Mouse (Mus musculus): ENCODE results near the gene Vsig2. TPM values are rescaled to one million over a fixed set of nuclear protein-coding genes. Genes with fewer than 3 reads are reported as not detected.
A peak's percentile ranks its signal among the peaks of the same experiment; 100 is the strongest.

The Vsig2 gene
- polyA plus RNA-seq, 1 experiment from 2014 or later: 18.8 TPM

GRCm38 (mm10) chr9:37526443-37527395 lies 12.3 kb upstream of the Vsig2 start:
- Histone ChIP-seq H3K27me3 (ENCODE audit: insufficient read depth, low read length) (peaks cover 27% of the 10 kb centered on the region), H3K4me3 (ENCODE audit: low read depth, low read length) (peak overlapping the region; percentile 39), H3K27ac (ENCODE audit: low read depth) (no peak overlapping the region), H3K4me2 (peak overlapping the region; percentile 61), H3K4me1 (ENCODE audit: insufficient read depth) (peaks cover 19% of the 10 kb centered on the region), H3K36me3 (ENCODE audit: insufficient read depth) (peaks cover 14% of the 10 kb centered on the region), H3K9ac (peak overlapping the region; percentile 53; the same call in 1 of the 2 replicates), H3K9me3 (ENCODE audit: low read depth, low read length) (no peaks in the 10 kb centered on the region)
- DNase-seq (peak; percentile 74), ATAC-seq (ENCODE audit: insufficient read depth) (peak; percentile 53)
- TF ChIP-seq CTCF (IDR thresholded peaks at IDR 0.05; ENCODE audit: low read depth): peak; percentile 48
- WGBS: 18% methylated on average over 21 of the region's 21 CpGs

GRCm38 (mm10) chr9:37527396-37528224 lies 11.4 kb upstream of the Vsig2 start, which contains the start of gene Esam:
Esam (plus strand) TSS chr9:37528078.
- H3K4me1 ChIP-seq (ENCODE audit: insufficient read depth): peaks cover 19% of the 10 kb centered on the region
- H3K27ac ChIP-seq (ENCODE audit: low read depth): peak within 1 kb of the TSS; percentile 90
- peak within 1 kb of the TSS; percentile 39 for H3K4me3 ChIP-seq (ENCODE audit: low read depth, low read length)
- DNase-seq (peak; percentile 70), ATAC-seq (ENCODE audit: insufficient read depth) (peak; percentile 8; the same call in 1 of the 2 replicates)
- peaks cover 27% of the 10 kb centered on the region for H3K27me3 ChIP-seq (ENCODE audit: insufficient read depth, low read length)
- peak within 1 kb of the TSS; percentile 53 for H3K9ac ChIP-seq
- H3K4me2 ChIP-seq: peak within 1 kb of the TSS; percentile 61
- peaks cover 13% of the 10 kb centered on the region for H3K36me3 ChIP-seq (ENCODE audit: insufficient read depth)
- TF ChIP-seq CTCF (IDR thresholded peaks at IDR 0.05; ENCODE audit: low read depth): peak; percentile 10; the same call in 1 of the 2 replicates
- WGBS: 11% methylated on average over 41 of the region's 41 CpGs
- H3K9me3 ChIP-seq (ENCODE audit: low read depth, low read length): no peaks in the 10 kb centered on the region

- peaks cover 6% of the 10 kb centered on the region; the same call in 1 of the 2 replicates for H3K36me3 ChIP-seq (ENCODE audit: insufficient read depth)
- ATAC-seq (ENCODE audit: insufficient read depth) (no peak), DNase-seq (peak; percentile 29)
- H3K4me2 ChIP-seq: peak overlapping the region; percentile 61
- H3K9me3 ChIP-seq (ENCODE audit: low read depth, low read length): no peaks in the 10 kb centered on the region
- peak overlapping the region; percentile 53 for H3K9ac ChIP-seq
- no peak for TF ChIP-seq CTCF (IDR thresholded peaks at IDR 0.05; ENCODE audit: low read depth)
- peak overlapping the region; percentile 90 for H3K27ac ChIP-seq (ENCODE audit: low read depth)
- H3K27me3 ChIP-seq (ENCODE audit: insufficient read depth, low read length): peaks cover 27% of the 10 kb centered on the region
- H3K4me3 ChIP-seq (ENCODE audit: low read depth, low read length): peak overlapping the region; percentile 39
- WGBS: 31% methylated on average over 9 of the region's 9 CpGs
- peaks cover 19% of the 10 kb centered on the region for H3K4me1 ChIP-seq (ENCODE audit: insufficient read depth)
Observed at GRCm38 (mm10) chr9:37528225-37528970, 10.7 kb upstream of the Vsig2 start.

DNA sequence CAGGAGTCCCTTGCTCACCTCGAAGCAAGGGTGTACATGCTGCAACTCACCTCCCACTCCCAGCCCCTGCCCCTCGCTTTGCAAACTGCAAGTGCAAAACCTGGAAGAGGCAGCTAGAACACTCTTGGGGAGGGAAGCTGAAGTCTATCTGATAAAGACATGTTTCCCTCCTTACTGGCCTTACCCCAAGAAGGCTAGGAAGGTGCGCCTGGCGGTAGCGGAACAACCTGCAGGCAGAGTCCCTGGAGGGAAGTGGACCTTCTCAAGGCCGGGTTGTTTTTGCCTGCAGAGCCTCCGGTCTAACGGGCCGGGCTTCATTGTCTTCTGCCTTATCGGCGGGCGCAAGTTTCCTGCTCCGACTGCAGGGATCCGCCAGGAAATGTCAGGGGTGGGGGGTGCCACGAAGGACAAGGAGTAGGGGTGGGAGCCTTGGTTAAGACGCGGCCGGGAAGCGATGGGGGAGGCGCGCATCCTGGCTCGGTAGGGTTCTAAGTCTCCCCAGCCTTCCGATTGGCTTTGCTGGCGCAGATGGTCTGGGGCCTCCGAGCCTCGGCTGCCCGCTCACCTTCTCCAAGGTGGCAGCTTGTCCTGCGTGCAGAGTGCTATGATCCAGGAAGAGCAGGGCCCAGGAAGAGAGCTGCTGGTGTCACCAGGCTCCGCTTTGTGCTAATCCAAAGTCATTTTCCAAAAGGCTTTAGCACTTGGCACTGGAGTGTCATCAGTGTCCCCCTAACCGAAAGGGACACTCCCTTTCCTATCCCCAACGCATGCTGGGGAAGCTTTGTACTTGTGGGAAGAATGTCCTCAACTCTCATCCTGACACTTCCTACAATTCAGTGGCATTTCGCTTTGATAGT lies 8.8 kb upstream of the Vsig2 start:
- Histone ChIP-seq H3K27ac (ENCODE audit: low read depth) (peak overlapping the region; percentile 90), H3K9ac (peak overlapping the region; percentile 53), H3K27me3 (ENCODE audit: insufficient read depth, low read length) (peaks cover 27% of the 10 kb centered on the region), H3K4me1 (ENCODE audit: insufficient read depth) (peaks cover 19% of the 10 kb centered on the region), H3K9me3 (ENCODE audit: low read depth, low read length) (no peaks in the 10 kb centered on the region), H3K36me3 (ENCODE audit: insufficient read depth) (peaks cover 1% of the 10 kb centered on the region; the same call in 1 of the 2 replicates), H3K4me3 (ENCODE audit: low read depth, low read length) (peak overlapping the region; percentile 39), H3K4me2 (peak overlapping the region; percentile 61)
- DNase-seq (peak; percentile 80), ATAC-seq (ENCODE audit: insufficient read depth) (peak; percentile 48; the same call in 1 of the 2 replicates)
- peak; percentile 69 for TF ChIP-seq CTCF (IDR thresholded peaks at IDR 0.05; ENCODE audit: low read depth)
- WGBS: 2% methylated on average over 32 of the region's 32 CpGs

- H3K4me3 ChIP-seq (ENCODE audit: low read depth, low read length): peak overlapping the region; percentile 39
Observed at GRCm38 (mm10) chr9:37530888-37531705, 8.0 kb upstream of the Vsig2 start.

More at GRCm38 (mm10) chr9:37530888-37531705, 8.0 kb upstream of the Vsig2 start:
- Histone ChIP-seq H3K36me3 (ENCODE audit: insufficient read depth) (no peaks in the 10 kb centered on the region; the same call in 1 of the 2 replicates), H3K9ac (peak overlapping the region; percentile 53), H3K4me1 (ENCODE audit: insufficient read depth) (peaks cover 19% of the 10 kb centered on the region), H3K27ac (ENCODE audit: low read depth) (peak overlapping the region; percentile 81), H3K4me2 (peak overlapping the region; percentile 61), H3K27me3 (ENCODE audit: insufficient read depth, low read length) (peaks cover 27% of the 10 kb centered on the region), H3K9me3 (ENCODE audit: low read depth, low read length) (no peaks in the 10 kb centered on the region)
- DNase-seq (peak; percentile 89), ATAC-seq (ENCODE audit: insufficient read depth) (peak; percentile 81)
- 4% methylated on average over 31 of the region's 31 CpGs for whole genome bisulfite sequencing
- TF ChIP-seq CTCF (IDR thresholded peaks at IDR 0.05; ENCODE audit: low read depth): peak; percentile 69

Measured in lung, embryonic 14.5 days (tissue).